Mouse (Mus musculus) MEL (cell line): ENCODE results near the gene Lct.

Source experiments
- CTCF ChIP-seq, 3 experiments: IDR thresholded peaks in 2 of 3; conservative IDR thresholded peaks in 1 of 3; 2 replicates each; pipeline ENCODE4 v1.5.1; 2011 to 2012; ENCODE audit warnings: low read length in 3 of 3, low read depth in 2 of 3, mild to moderate bottlenecking in 2 of 3, improper control_type of control experiment in 1 of 3, inconsistent platforms in 1 of 3, mixed read lengths in 1 of 3, moderate library complexity in 1 of 3; ENCODE audit not compliant: control insufficient read depth in 1 of 3, insufficient read depth in 1 of 3, poor library complexity in 1 of 3, severe bottlenecking in 1 of 3
- EP300 ChIP-seq, 2 experiments: IDR thresholded peaks; 2 replicates each; pipeline ENCODE4 v1.6.1; 2011; ENCODE audit warnings: improper control_type of control experiment in 2 of 2, low read length in 2 of 2, low read depth in 1 of 2, mild to moderate bottlenecking in 1 of 2
- ETS1 ChIP-seq: IDR thresholded peaks from 2 replicates; pipeline ENCODE4 v1.6.1; 2012; ENCODE audit warnings: low read depth, mild to moderate bottlenecking, inconsistent platforms, low read length, improper control_type of control experiment, moderate library complexity
- MAX ChIP-seq: IDR thresholded peaks from 2 replicates; pipeline ENCODE4 v1.6.1; 2011; ENCODE audit warnings: low read length, improper control_type of control experiment
- NELFE ChIP-seq: IDR thresholded peaks from 2 replicates; pipeline ENCODE4 v1.6.1; 2011; ENCODE audit warnings: low read depth, low read length, improper control_type of control experiment
- POLR2AphosphoS2 ChIP-seq: IDR thresholded peaks from 2 replicates; pipeline ENCODE4 v1.6.1; 2011; ENCODE audit warnings: low read length, improper control_type of control experiment
- POLR2AphosphoS5 ChIP-seq: IDR thresholded peaks from 2 replicates; pipeline ENCODE4 v1.6.1; 2012; ENCODE audit warnings: low read depth, borderline replicate concordance, mild to moderate bottlenecking, inconsistent platforms, low read length, moderate library complexity, mixed read lengths
- TAL1 ChIP-seq: IDR thresholded peaks from 2 replicates; pipeline ENCODE4 v1.6.1; 2012; ENCODE audit warnings: mild to moderate bottlenecking, inconsistent platforms, low read length, moderate library complexity, mixed read lengths
- TBP ChIP-seq: IDR thresholded peaks from 2 replicates; pipeline ENCODE4 v1.8.0; 2011; ENCODE audit warnings: low read depth, low read length, improper control_type of control experiment
- USF1 ChIP-seq: IDR thresholded peaks from 2 replicates; pipeline ENCODE4 v1.6.1; 2014; ENCODE audit warnings: low read depth, mild to moderate bottlenecking, inconsistent platforms, low read length, improper control_type of control experiment, moderate library complexity

- no peak for TF ChIP-seq MAX
- TF ChIP-seq POLR2AphosphoS2 = no peak
- TF ChIP-seq CTCF (IDR thresholded peaks at IDR 0.05 in 2 of 3, conservative IDR thresholded peaks at IDR 0.05 in 1 of 3; ENCODE audit: control insufficient read depth in 1 of 3, insufficient read depth in 1 of 3, low read depth in 2 of 3, low read length in 3 of 3, poor library complexity in 1 of 3, severe bottlenecking in 1 of 3) = no peak
- no peak for TF ChIP-seq USF1
- TF ChIP-seq TAL1 = no peak
- no peak for TF ChIP-seq NELFE
- TF ChIP-seq EP300 (IDR thresholded peaks at IDR 0.05; ENCODE audit: low read depth in 1 of 2, low read length in 2 of 2) = no peak
- TF ChIP-seq POLR2AphosphoS5 = no peak
- TF ChIP-seq ETS1 = no peak
- no peak for TF ChIP-seq TBP
These were observed 43.9 kb downstream of the Lct start for GRCm38 (mm10) chr1:128284157-128284690.
